Mouse (Mus musculus) fibroblast of lung, adult 2 months (primary cell): Measurements from ENCODE around the gene Ugt2b1.
"Not testable (repeated sequence)": the region's sequence is repeated elsewhere in the genome, so short reads cannot be mapped to it uniquely, and the experiment has no call there.

Experiments
- DNase-seq: peaks from one replicate; pipeline ENCODE4 v3.0.0-alpha.2; 2011; ENCODE audit warnings: low read depth

Gene Ugt2b1

GRCm38 (mm10) chr5:86926426-86926825 lies at the start of gene Ugt2b1:
Gene Ugt2b1, minus strand, starts transcription at chr5:86926530.
- DNase-seq = no peak

GRCm38 (mm10) chr5:86967271-86967670 lies 40.9 kb upstream of the Ugt2b1 start:
- not testable (repeated sequence) for DNase-seq

- not testable (repeated sequence) for DNase-seq
These were observed 36.5 kb upstream of the Ugt2b1 start for GRCm38 (mm10) chr5:86962849-86963248.

- no peak for DNase-seq
These were observed 35.4 kb upstream of the Ugt2b1 start for GRCm38 (mm10) chr5:86961587-86962358.

GRCm38 (mm10) chr5:86960504-86960903 lies 34.2 kb upstream of the Ugt2b1 start:
- no peak for DNase-seq

- DNase-seq = no peak
These were observed 15.8 kb upstream of the Ugt2b1 start for GRCm38 (mm10) chr5:86942111-86942510.

DNA sequence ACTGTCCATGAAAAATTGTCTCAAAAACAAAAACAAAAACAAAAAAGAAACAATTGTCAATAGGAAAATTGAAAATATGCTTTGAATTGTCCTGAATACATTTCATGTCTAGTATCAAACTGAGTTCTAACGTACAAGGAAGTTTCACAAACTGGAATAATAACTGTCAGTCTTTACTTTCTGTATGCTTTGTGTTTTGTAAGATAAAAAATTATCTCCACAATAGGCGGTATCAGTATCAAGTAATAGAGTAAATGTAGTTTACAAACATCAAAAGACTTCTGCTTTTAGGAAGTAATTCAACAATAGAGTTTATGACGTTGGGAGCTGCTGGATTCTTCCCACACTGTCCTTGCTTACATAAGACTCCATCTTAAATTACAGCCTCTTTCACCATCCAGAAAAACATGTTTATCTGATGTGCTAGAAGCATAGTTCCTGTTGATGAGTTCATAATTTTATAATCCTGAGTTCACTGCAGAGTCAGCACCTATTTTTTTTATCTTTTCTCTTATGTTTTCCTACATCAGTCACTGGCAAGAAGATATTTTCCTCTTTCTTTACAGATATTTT lies 5.6 kb downstream of the Ugt2b1 start:
- DNase-seq = no peak

- no peak for DNase-seq
These were observed 14.8 kb downstream of the Ugt2b1 start for GRCm38 (mm10) chr5:86911357-86912099.

DNA sequence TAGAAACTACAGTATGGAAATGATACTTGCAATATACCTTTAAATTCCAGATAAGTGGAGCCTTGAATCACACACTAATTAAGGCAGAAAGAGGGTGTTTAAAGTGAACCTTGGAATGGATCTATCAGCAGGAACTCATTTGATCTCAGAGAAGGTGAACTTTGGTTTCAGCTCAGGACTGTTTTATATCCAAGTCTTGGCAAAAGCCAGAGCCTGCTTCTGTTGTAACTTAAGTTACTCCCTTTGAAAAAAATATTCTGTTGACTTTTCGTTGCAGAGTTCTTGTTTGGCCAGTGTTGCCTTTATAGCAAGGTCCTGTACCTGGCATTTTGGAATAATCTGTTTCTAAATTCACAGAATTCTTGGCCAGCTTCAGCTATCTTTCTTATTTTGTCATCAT lies 15.6 kb downstream of the Ugt2b1 start:
- DNase-seq = no peak

DNA sequence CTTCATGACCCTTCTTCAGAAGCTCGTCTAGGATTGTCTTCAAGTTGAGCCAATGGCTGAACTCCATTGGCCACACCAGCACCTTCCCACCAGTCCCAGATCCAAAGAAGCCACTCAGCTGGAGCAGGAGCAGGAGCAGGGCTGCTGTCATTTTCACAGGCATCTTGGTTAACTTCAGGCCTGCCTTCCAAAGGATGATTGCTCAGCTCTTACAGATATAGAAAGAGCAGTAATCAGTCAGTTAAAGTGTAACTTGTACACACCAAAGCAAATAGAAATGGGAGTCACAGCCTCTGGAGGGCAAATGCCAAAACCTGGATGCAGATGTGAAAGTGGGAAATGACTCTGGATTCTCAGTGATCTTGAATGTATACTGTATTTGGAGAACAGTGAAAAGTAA lies 19.6 kb downstream of the Ugt2b1 start, which contains the start of gene Ugt2b34:
TSS of gene Ugt2b34 (minus strand) at position 180 of the 400 bp plus-strand sequence.
- no peak for DNase-seq

- no peak for DNase-seq
These were observed 36.4 kb downstream of the Ugt2b1 start for GRCm38 (mm10) chr5:86889933-86890332.

DNA sequence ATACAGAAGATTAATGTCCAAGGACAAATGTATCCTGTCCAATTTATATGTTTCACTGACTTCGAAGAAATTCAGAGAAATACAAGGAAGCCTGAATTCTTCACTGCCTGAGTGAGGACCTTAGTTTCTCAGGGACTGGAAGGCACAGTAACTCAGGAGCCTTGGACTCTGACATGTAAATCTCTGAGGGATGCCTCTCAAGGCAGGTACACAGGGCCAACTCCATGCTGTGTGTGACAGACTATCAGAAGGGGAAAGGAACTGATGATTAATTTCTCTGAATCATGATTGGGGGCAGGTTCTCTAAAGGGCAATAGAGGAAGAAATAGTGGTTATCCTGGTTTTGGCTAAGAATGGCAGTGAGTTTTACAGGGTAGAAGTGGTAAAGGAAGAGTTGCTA lies 37.9 kb downstream of the Ugt2b1 start:
- no peak for DNase-seq

DNA sequence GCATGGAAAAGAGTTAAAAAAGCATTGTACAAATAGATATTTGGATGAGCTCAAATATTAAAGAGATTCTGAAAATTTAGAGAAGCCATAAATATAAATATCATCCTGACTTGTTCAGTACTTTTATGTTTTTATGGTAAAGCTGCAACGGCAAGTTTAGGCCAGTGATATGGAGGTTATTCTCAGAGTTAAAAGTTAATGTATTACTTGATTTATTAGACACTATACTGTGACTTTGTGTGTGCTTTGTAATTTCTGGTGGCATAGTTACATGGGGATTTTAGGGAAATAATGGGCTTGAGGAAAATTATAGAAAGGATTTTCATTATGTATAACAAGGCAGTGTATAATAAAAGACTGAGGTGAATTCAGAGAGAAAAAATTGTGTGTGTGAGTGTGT lies 39.2 kb downstream of the Ugt2b1 start:
- DNase-seq = no peak

GRCm38 (mm10) chr5:86886620-86887019 lies 39.7 kb downstream of the Ugt2b1 start:
- DNase-seq = no peak

DNA sequence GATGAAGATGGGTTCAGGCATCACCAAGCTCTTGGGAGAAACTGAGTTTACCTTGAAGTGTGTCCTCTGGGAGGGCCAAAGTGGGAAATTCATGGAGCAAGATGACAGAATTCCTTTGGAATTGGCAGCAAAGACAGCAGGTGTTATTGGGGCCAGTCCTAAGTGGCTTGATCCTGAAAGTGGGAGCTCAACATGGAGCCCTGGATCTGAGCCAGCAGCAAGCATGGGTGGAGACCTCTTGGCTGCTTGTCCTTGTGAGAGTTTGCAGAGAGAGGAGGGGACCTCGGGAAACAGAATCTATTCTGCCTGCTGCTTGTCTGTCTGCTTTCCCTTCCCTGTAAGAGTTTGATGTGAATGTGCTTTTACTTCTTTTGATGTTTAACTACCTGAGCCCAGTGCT lies 54.5 kb downstream of the Ugt2b1 start:
- no peak for DNase-seq
